In the genomic region with DNA sequence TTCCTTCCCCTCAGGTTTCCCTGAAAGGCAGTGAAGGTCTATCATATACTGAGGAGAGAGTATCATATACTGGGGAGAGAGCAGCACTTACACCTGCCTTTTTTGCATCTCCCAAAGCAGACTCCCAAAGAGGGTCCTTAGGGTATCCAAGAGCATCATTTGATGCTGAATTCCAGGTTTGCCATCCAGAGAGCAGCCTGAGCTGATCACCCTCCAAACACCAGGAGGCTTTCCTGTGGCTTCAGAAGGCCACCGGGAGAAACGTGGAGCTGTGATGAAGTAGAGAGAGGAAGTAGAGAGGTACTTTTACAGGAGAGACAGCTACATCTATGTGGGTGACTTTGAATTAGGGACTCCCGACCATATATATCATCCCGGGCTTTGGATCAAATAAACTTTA, we compare ENCODE assay signal across 8 mouse cellular contexts. TPM values are rescaled to one million over a fixed set of nuclear protein-coding genes. Genes with fewer than 3 reads are reported as not detected.
DNase-seq lines count a peak whose midpoint lies in the region; ATAC-seq lines count a peak whose summit lies in the region.

No protein-coding gene starts in this region.

- no peak for DNase-seq in neural tube, embryonic 11.5 days (ENCODE audit: low spot score)
- no peak for DNase-seq in neural tube, embryonic 10.5 days (ENCODE audit: extremely low spot score, low spot score)
- no peak for DNase-seq in testis, postnatal 14 days (ENCODE audit: low spot score)
- no peak for DNase-seq in left cerebral cortex, adult 18-20 months (ENCODE audit: low spot score in 2 of 2)
- DNase-seq in layer of hippocampus, adult 8-10 months (ENCODE audit: low spot score in 2 of 2) = no peak

- H3K27ac ChIP-seq in neural tube, embryonic 11.5 days (ENCODE audit: low read depth, low read length) = no peak overlapping the region
- H3K27ac ChIP-seq in forebrain, embryonic 15.5 days (replicated peaks) = peak overlapping the region; percentile 93
- no peak overlapping the region for H3K27ac ChIP-seq in liver, embryonic 12.5 days
- no peak overlapping the region for H3K27ac ChIP-seq in stomach, embryonic 16.5 days (ENCODE audit: low read length)

- peak overlapping the region; percentile 70 for H3K4me2 ChIP-seq in neural tube, embryonic 11.5 days (ENCODE audit: low read depth)
- peak overlapping the region; percentile 96 for H3K4me2 ChIP-seq in forebrain, embryonic 15.5 days (replicated peaks)
- peak overlapping the region; percentile 71; the same call in 1 of the 2 replicates for H3K4me2 ChIP-seq in liver, embryonic 12.5 days
- peak overlapping the region; percentile 98 for H3K4me2 ChIP-seq in stomach, embryonic 16.5 days (ENCODE audit: low read depth, low read length)

- H3K4me1 ChIP-seq in neural tube, embryonic 11.5 days (ENCODE audit: control insufficient read depth, insufficient read depth, low read length) = peaks cover 21% of the 10 kb centered on the region; the same call in 1 of the 2 replicates
- peaks cover 43% of the 10 kb centered on the region for H3K4me1 ChIP-seq in forebrain, embryonic 15.5 days
- peaks cover 37% of the 10 kb centered on the region for H3K4me1 ChIP-seq in liver, embryonic 12.5 days
- H3K4me1 ChIP-seq in stomach, embryonic 16.5 days (ENCODE audit: control insufficient read depth, insufficient read depth, low read length) = peaks cover 27% of the 10 kb centered on the region

- H3K9ac ChIP-seq in neural tube, embryonic 11.5 days (ENCODE audit: low read length) = peak overlapping the region; percentile 58; the same call in 1 of the 2 replicates
- peak overlapping the region; percentile 90 for H3K9ac ChIP-seq in forebrain, embryonic 15.5 days (replicated peaks)
- no peak overlapping the region for H3K9ac ChIP-seq in liver, embryonic 12.5 days
- H3K9ac ChIP-seq in stomach, embryonic 16.5 days (ENCODE audit: low read length) = peak overlapping the region; percentile 84

- no peaks in the 10 kb centered on the region for H3K36me3 ChIP-seq in neural tube, embryonic 11.5 days (ENCODE audit: control insufficient read depth, insufficient read depth, low read length)
- no peaks in the 10 kb centered on the region for H3K36me3 ChIP-seq in forebrain, embryonic 15.5 days
- H3K36me3 ChIP-seq in liver, embryonic 12.5 days = no peaks in the 10 kb centered on the region
- H3K36me3 ChIP-seq in stomach, embryonic 16.5 days (ENCODE audit: control insufficient read depth, insufficient read depth, low read length) = no peaks in the 10 kb centered on the region

- WGBS in neural tube, embryonic 11.5 days = 23% methylated on average over 4 of the region's 4 CpGs
- 38% methylated on average over 4 of the region's 4 CpGs for WGBS in forebrain, embryonic 15.5 days
- WGBS in liver, embryonic 12.5 days (ENCODE audit: insufficient replicate concordance) = 26% methylated on average over 4 of the region's 4 CpGs
- WGBS in stomach, embryonic 16.5 days = 47% methylated on average over 4 of the region's 4 CpGs

- ATAC-seq in neural tube, embryonic 11.5 days (ENCODE audit: insufficient read depth, low FRiP score, low TSS enrichment) = no peak
- no peak for ATAC-seq in forebrain, embryonic 15.5 days (replicated peaks)
- no peak for ATAC-seq in liver, embryonic 12.5 days
- ATAC-seq in stomach, embryonic 16.5 days (ENCODE audit: insufficient read depth, low FRiP score) = no peak

- H3K4me3 ChIP-seq in neural tube, embryonic 11.5 days (ENCODE audit: low read depth, low read length) = peak overlapping the region; percentile 43; the same call in 1 of the 2 replicates
- H3K4me3 ChIP-seq in forebrain, embryonic 15.5 days = peak overlapping the region; percentile 97
- H3K4me3 ChIP-seq in liver, embryonic 12.5 days = no peak overlapping the region
- H3K4me3 ChIP-seq in stomach, embryonic 16.5 days (replicated peaks; ENCODE audit: low read length) = peak overlapping the region; percentile 65

- no peaks in the 10 kb centered on the region for H3K27me3 ChIP-seq in neural tube, embryonic 11.5 days (ENCODE audit: control insufficient read depth, insufficient read depth, low read length)
- no peaks in the 10 kb centered on the region for H3K27me3 ChIP-seq in forebrain, embryonic 15.5 days
- peaks cover 65% of the 10 kb centered on the region for H3K27me3 ChIP-seq in liver, embryonic 12.5 days (replicated peaks)
- no peaks in the 10 kb centered on the region for H3K27me3 ChIP-seq in stomach, embryonic 16.5 days (ENCODE audit: control insufficient read depth, insufficient read depth, low read length)

- H3K9me3 ChIP-seq in neural tube, embryonic 11.5 days (ENCODE audit: control insufficient read depth, low read length) = no peaks in the 10 kb centered on the region
- no peaks in the 10 kb centered on the region for H3K9me3 ChIP-seq in forebrain, embryonic 15.5 days
- H3K9me3 ChIP-seq in liver, embryonic 12.5 days (replicated peaks) = no peaks in the 10 kb centered on the region
- no peaks in the 10 kb centered on the region for H3K9me3 ChIP-seq in stomach, embryonic 16.5 days (replicated peaks; ENCODE audit: control insufficient read depth, low read length)

RNA-seq across cellular contexts. Expression of a gene that starts 3.1 kb away (rescaled TPM):
- polyA plus RNA-seq in neural tube, embryonic 11.5 days (2014; fragmentation: Nextera tagmentation; extraction: Ambion mirVana) = 30.4 TPM in 2 replicates
- 55.6 and 56.4 TPM in 2 replicates for polyA plus RNA-seq in forebrain, embryonic 15.5 days (2015; fragmentation: Nextera tagmentation; extraction: Ambion mirVana)
- polyA plus RNA-seq in liver, embryonic 12.5 days (2016; fragmentation: Nextera tagmentation; extraction: Ambion mirVana) = 5.0 and 5.4 TPM in 2 replicates
- 31.6 and 31.8 TPM in 2 replicates for polyA plus RNA-seq in stomach, embryonic 16.5 days (2015; fragmentation: Nextera tagmentation; extraction: Ambion mirVana)
- total RNA-seq in left cerebral cortex, adult 18-20 months (2021) = 10 to 100 TPM; 20.3 to 30.0 TPM
- total RNA-seq in layer of hippocampus, adult 8-10 months (2022) = 10 to 100 TPM in 3 of 4 experiments, 1 to 10 TPM in 1; 9.8 to 16.8 (median 15.8) TPM

RNA-seq across cellular contexts. Expression of a gene that starts 48.3 kb away (rescaled TPM):
- polyA plus RNA-seq in neural tube, embryonic 11.5 days (2014; fragmentation: Nextera tagmentation; extraction: Ambion mirVana) = 35.0 and 35.8 TPM in 2 replicates
- 62.8 and 63.4 TPM in 2 replicates for polyA plus RNA-seq in forebrain, embryonic 15.5 days (2015; fragmentation: Nextera tagmentation; extraction: Ambion mirVana)
- polyA plus RNA-seq in liver, embryonic 12.5 days (2016; fragmentation: Nextera tagmentation; extraction: Ambion mirVana) = 30.1 and 32.6 TPM in 2 replicates
- polyA plus RNA-seq in stomach, embryonic 16.5 days (2015; fragmentation: Nextera tagmentation; extraction: Ambion mirVana) = 43.8 and 46.9 TPM in 2 replicates
- total RNA-seq in left cerebral cortex, adult 18-20 months (2021) = 100 to 1,000 TPM; 102 to 108 TPM
- 100 to 1,000 TPM; 103 to 112 (median 107) TPM for total RNA-seq in layer of hippocampus, adult 8-10 months (2022)
